Mouse (Mus musculus): ENCODE results near the gene Psg16.

The Psg16 gene

GRCm38 (mm10) chr7:17073904-17074615 lies at the start of gene Psg16:
Gene Psg16, plus strand, starts transcription at chr7:17074040.
- DNase-seq = peak; percentile 69 to 70

DNA sequence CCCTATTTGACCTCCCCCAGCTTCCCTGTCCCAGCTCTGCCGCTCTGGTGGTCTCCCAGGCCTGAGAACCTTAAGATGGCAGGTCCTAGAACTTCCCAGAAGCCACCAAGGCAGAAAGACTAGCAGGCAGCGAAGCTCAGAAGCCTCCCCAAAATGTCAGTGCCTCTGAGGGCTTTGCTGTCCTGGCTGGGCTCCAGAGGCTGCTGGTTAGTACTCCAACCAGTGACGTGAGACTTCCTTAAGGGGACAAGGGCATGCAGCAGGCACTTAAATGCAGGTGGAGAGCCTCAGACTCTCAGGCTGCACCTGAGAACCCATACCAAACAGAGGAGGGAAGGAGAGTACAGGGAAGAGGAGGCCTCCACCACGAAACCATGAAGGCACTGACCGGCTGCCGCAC lies 49.7 kb upstream of the Psg16 start:
- DNase-seq = no peak

- peak; percentile 58 to 59 for DNase-seq
Measured at GRCm38 (mm10) chr7:17024814-17025504, 48.9 kb upstream of the Psg16 start.

DNA sequence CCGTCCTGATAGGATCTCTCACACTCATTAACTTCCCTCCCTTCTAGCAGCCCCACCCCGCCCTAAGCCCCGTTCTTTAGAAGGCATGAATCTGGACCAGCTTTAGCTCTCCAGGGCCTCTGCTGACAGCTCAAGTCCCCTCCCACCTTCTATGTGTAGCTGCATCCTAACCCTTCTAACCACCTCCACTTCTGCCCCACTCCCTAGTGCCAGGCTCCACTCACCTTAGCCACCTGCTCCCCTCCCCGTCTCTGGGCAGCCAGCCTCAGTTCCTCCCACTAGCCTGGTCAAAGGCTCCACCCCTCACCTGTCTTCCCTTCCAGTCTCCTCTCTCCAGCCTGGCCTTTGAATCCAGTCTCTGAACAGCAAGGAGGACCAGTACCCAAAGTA lies 48.3 kb upstream of the Psg16 start:
- DNase-seq = no peak

GRCm38 (mm10) chr7:17025896-17026622 lies 47.8 kb upstream of the Psg16 start:
- DNase-seq = no peak

DNA sequence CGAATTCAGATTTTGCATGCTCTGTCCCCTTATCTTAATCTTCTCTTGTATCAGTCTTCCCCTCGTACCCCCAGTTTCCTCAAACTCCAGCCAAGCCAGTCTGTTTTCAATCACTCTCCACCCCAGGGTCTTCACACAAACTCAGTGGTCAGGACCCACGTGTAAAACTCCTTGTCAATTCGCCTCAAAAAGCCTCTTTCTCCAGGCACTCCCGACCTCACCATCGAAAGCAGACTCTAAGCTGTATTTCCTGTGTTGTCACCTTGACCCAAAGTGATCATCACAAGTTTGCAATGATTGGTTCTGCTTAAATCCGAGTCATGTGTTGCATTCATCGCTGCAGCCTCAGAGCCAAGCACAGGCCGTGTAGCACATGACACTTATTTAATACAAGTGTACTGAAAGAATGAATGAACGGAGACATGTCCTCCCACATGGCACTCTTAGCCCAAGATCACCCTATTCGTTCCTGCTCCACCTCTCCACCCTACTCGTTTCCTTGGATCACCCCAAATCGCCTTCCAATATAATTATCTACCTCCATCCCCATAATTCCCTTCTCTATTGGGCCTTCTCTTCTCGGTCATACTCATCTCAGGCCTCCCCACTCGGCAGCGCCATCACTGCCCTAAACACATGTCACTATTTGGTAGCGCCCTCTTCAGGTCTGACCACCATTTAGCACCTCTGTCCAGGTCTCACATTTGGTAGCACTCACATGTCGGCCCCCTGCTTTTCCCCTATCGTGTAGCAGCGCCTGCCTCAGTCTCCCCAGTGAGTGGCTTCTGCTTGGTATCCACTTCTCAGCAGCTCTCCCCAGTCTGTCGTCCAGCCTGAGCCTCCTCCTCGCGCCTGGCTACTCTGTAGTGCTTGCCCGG lies 46.9 kb upstream of the Psg16 start:
- peak in 1 of 2 experiments; percentile 60 for DNase-seq

GRCm38 (mm10) chr7:17027588-17028343 lies 46.1 kb upstream of the Psg16 start, which contains the start of gene Ppp5c:
Gene Ppp5c, minus strand, starts transcription at chr7:17027924.
- DNase-seq = peak; percentile 74 to 79

- DNase-seq = no peak
Measured at GRCm38 (mm10) chr7:17028923-17029322, 44.9 kb upstream of the Psg16 start.

- no peak for DNase-seq
Measured at GRCm38 (mm10) chr7:17030239-17030638, 43.6 kb upstream of the Psg16 start.

DNA sequence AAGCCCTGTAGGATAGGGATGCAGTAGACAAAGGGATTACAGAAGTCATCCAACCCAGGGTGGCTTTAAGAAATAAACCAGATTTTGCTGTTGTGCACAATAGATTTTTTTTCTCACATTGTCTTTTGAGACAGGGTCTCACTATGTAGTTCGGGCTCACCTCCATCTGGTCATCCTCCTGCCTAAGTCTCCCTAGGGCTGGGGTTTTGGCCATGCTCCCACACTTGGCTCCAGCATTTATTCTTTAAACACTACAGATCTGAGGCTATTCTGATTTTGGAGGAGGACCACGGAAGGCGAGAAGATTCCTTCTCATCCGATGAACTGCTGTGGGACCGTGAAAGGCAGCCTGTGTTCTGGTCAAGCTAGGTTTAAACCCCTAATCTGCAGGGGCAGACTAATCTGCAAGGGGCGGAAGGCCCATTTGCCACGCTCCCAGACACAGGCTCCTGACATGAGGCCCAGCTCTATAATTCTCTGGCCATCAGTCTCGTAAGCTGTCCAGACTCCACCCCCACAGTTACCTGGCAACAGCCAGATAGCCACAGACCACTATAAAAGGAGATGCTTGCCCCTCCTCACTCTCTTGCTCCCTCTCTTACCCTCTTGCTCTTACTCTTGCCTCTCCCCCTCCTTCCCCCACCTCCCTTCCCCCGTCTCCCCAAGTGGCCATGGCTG lies 35.7 kb upstream of the Psg16 start:
- no peak for DNase-seq

GRCm38 (mm10) chr7:17039373-17039772 lies 34.5 kb upstream of the Psg16 start:
- DNase-seq = no peak

GRCm38 (mm10) chr7:17045743-17046142 lies 28.1 kb upstream of the Psg16 start:
- no peak for DNase-seq

DNA sequence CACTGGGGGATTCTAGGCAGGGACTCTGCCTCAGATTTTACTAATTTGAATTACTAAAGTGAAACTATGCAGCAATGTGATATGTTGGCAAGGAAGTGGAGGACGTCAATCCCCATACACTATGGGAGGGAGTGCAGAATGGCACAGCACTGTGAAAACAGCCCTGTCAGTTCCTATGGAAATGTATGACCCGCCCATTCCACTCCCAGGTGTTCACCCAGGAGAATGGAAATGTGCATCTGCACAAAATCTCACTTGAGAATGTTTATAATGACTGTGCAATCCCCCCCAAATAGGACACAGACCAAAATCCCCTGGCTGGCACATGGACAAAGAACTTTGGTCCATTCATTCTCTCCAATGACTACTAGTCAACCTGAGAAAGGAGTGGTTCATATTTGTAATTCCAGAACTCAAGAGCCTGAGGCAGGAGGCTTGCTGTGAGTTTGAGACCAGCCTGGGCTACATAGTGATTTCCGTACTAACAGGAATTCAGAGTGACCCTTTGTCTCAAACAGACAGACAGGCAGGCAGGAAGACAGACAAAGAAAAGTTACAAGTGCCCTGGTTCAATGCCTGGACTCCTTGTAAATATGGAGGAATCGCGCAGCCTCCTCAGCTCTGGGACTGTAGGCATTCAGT lies 26.7 kb upstream of the Psg16 start:
- DNase-seq = no peak

DNA sequence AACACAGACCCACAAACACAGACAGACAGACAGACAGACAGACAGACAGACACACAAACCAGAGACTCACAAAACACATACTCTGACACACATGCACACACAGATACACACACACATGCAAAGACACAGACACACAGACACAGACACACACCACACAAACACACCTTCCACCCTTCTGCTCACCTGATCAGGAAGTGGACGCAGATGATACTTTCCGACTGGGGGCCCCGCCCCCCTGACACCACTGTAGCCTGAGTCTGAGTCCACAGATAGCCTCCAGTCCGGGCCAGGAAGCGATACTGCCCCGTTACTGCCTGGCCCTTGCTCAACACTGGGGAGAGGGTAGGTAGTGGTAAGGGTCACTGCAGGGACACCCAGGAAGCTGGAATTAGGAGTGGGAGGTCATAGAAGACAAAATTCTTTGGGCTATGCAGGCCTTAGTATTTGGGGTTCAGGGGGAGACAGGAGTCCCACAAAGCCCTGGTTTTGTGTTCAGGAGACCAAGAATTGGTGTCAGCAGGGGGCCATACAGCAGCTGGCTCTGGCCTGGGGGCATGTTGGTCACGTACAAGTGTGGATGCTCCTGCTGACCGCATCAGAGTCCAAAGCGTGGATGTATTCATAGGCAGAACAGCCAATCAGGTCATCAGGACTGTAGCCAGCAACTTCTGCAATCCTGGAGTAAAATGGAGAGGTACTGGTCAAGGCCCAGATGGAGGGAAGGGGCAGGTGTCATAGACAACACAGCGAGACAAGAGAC lies 25.2 kb upstream of the Psg16 start:
- DNase-seq = no peak

DNA sequence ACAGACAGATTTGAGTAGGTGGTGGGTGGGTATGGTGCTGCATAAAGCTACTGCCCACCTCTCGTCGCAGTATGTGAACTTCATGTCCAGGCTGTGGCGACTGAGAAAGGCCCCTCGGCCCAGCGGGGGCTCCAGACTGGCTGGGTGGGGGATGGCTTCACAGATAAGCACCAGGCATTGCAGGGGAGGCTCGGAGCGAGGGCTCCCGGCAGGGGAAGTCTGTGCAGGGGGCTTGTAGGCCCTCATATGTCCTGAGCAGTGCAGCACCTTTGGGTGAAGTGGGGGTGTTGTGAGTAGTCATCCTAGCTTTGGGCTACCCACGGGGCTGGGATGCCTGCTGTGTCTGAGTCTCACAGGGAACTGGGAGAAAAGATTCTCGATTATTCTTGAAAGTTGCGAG lies 23.3 kb upstream of the Psg16 start:
- DNase-seq = no peak

- peak; percentile 70 to 73 for DNase-seq
Measured at GRCm38 (mm10) chr7:17050933-17051594, 22.8 kb upstream of the Psg16 start.

GRCm38 (mm10) chr7:17054325-17054989 lies 19.4 kb upstream of the Psg16 start:
- DNase-seq = no peak

DNA sequence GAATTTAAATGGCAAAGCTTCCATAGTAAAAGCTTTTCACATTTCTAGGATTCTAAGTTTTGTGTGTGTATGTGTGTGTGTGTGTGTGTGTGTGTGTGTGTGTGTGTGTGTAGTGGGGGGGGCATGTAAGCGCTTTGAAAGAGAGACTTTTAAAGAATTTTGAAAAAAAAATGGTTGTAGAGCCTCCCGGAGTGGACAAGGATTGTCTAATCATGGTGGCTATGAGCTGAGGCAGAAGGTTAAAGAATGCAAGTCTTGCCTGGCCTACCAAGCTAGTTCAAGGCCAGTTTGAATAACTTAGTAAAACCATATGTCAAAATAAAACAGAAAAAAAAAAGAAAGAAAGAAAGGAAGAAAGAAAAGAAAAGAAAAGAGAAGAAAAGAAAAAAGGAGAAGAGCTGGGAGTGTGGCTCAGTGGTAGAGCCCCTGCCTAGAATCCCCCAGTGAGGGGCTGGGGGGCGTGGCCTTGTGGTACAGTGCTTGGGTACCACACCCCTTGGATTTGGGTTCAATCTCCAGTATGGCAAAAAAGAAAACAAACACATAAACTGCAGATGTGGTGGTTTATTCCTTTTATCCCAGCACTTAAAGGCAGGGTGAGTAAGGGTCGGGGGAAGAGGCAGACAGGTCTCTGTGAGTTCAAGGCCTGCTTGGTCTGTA lies 18.4 kb upstream of the Psg16 start:
- no peak for DNase-seq

Data from B cell, adult 2 months (primary cell).